Mouse (Mus musculus): ENCODE data around the gene Dcaf10.

The Dcaf10 gene

GRCm38 (mm10) chr4:45419051-45419450 lies 77.2 kb downstream of the Dcaf10 start:
- no peak for DNase-seq (ENCODE audit: low read depth, low spot score)

DNA sequence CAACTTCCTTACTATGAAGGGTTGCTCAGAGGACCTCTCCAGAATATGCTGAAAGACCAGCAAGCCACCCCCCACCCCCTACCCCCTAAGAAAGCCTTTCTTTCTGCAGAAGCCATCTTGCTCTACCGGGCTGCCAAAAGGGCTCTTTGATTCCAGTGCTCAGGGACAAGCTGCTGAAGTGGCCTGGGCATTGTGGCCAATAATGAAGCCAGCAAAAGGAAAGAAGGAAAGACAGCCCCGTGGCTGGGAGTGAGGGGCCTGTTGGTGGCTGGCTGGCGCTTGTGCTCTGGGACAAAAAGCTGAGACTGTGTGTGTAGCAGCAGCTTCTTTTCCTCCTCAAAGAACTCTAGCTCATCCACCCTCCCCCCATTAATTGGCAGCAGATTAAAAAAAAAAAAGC lies 78.8 kb downstream of the Dcaf10 start:
- no peak for DNase-seq (ENCODE audit: low read depth, low spot score)

- DNase-seq (ENCODE audit: low read depth, low spot score), result no peak
These were observed 79.8 kb downstream of the Dcaf10 start for GRCm38 (mm10) chr4:45421519-45422260.

- no peak for DNase-seq (ENCODE audit: low read depth, low spot score)
These were observed 80.7 kb downstream of the Dcaf10 start for GRCm38 (mm10) chr4:45422640-45423039.

DNA sequence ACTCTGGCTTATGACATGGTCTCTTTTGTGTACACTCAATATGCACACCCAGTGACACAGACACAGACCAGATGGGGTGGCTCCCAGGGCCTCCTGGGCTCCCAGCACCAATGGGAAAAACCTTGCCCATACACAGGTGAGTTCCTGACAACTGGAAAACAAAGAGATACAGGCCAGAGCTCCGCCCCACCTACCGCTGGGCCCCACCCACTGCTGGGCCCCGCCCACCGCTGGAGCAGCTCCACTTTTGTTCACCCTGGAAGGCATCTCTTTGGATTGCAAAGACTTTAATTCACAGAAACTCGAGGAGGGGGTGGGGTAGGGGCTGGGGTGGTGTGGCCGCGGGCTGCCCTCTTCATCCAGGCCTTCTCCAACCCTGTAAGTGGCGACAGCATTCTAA lies 81.5 kb downstream of the Dcaf10 start:
- no peak for DNase-seq (ENCODE audit: low read depth, low spot score)

DNA sequence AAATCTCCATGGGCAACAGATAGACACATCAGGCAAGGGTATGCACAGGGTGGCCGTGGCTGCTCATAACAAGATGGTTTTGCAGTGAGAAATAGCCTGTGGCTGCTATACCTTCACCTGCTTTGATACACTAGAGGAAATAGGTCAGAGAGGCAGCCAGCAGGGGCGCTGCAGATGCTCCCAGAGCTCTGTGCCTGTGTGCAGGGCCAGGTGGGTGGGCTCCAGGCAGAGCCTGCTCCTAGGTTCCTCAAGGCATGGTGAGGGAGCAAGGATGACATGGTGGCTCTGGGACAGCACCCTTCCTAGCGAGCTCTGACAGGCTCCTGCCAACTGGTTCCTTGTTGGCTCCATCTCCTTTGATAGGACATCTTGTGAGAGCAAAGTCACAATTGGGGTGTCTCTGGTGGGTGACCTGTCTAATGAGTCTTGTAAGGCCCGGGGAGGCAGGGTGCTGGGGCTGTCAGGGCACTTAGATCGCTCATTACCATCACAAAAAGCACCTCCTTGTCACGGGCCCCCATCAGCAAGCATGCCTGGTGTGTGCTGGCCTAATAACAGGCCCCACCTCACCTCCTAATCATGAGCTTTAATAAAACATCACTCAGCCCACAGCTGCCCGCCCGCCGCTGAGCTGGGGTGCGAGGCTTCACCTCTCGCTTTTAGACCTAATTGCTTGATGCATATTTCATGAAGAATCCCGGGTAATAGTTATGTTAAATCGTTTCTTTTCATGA lies 85.0 kb downstream of the Dcaf10 start:
- no peak for DNase-seq (ENCODE audit: low read depth, low spot score)
